Mouse (Mus musculus) fibroblast of lung, adult 2 months (primary cell): ENCODE measurements around the gene B4galnt3.
A peak's percentile ranks its signal among the peaks of the same experiment; 100 is the strongest.
"Not testable (repeated sequence)": the region's sequence is repeated elsewhere in the genome, so short reads cannot be mapped to it uniquely, and the experiment has no call there.

Experiments used
- DNase-seq: peaks from one replicate; pipeline ENCODE4 v3.0.0-alpha.2; 2011; ENCODE audit warnings: low read depth

Gene B4galnt3

GRCm38 (mm10) chr6:120294056-120294784 lies at the start of gene B4galnt3, which contains the start of gene D330020A13Rik:
TSS of gene B4galnt3 (minus strand) at chr6:120294559.
TSS of gene D330020A13Rik (plus strand) at chr6:120294364.
- DNase-seq, result no peak

GRCm38 (mm10) chr6:120343992-120344391 lies 49.6 kb upstream of the B4galnt3 start:
- no peak for DNase-seq

GRCm38 (mm10) chr6:120332351-120332750 lies 38.0 kb upstream of the B4galnt3 start:
- no peak for DNase-seq

DNA sequence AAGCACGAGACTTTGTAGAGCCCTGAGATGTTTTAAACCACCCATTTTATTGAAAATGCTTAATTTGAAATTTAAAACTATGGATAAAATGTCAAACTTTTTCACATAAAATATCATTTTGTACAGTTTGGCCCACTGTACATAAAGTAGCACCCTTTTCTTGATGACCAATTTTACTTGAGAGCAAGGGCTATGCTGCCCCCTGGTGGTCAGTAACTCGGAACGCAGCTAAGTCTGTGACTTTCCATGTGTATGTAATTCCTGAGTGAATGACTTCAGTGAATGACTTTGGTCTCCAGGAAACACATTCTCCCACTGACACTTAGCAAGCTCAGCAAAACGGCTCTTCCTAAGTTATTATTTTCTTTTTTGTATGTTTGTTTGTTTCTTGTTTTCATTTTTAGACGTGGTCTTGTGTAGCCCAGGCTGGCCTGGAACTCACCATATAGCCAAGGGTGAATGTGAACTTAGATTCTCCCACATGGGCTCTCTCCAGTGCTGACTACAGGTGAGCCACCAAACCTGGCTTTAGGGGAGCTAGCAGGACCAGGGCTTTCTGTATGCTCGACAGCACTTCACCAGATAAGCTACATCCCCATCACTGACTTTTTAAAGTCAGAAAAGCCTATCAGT lies 30.1 kb upstream of the B4galnt3 start:
- peak; percentile 64 for DNase-seq

- DNase-seq, result no peak
These were observed 26.0 kb upstream of the B4galnt3 start for GRCm38 (mm10) chr6:120320369-120320768.

GRCm38 (mm10) chr6:120319129-120319528 lies 24.8 kb upstream of the B4galnt3 start:
- no peak for DNase-seq

GRCm38 (mm10) chr6:120318303-120318940 lies 24.1 kb upstream of the B4galnt3 start:
- no peak for DNase-seq

DNA sequence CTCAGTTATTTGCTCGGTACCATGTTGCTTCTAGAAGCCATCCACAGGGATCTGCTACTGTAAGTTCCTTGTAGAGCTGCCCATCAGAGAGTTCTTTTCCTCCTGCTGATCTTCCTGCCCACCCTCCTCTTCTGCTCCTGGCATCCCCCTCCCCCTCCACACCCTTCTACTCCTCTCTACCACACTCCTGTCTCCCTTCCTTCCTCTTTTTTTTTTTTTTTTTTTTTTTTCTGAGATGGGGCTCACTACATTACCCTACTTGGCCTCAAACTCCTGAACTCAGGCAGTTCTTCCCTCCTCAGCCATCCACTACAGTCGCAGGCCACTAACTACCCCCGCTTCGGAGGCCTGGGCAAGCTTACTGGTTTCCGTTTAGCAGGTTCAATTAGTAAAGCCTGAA lies 18.1 kb upstream of the B4galnt3 start:
- DNase-seq, result no peak

DNA sequence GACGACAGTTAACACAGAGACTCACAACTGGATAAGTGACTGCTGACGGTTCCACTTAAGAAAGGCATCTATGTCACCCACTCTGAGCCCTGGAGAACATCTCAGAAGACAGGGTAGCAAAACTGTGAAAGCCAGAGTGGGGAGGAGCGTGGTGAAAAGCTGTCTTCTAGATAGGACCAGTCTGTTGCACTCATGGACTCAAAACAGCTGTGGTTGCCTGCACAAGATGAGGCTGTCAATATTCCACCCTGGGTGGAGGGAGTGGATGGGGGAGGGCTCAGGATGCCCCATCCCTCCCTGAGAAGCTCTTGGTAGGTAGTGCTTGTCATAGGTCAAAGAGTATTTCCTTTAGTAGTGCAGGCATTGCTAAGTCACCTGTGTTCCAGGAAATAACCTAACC lies 15.4 kb upstream of the B4galnt3 start:
- DNase-seq, result no peak

- DNase-seq, result no peak
These were observed 15.0 kb upstream of the B4galnt3 start for GRCm38 (mm10) chr6:120309338-120309737.

DNA sequence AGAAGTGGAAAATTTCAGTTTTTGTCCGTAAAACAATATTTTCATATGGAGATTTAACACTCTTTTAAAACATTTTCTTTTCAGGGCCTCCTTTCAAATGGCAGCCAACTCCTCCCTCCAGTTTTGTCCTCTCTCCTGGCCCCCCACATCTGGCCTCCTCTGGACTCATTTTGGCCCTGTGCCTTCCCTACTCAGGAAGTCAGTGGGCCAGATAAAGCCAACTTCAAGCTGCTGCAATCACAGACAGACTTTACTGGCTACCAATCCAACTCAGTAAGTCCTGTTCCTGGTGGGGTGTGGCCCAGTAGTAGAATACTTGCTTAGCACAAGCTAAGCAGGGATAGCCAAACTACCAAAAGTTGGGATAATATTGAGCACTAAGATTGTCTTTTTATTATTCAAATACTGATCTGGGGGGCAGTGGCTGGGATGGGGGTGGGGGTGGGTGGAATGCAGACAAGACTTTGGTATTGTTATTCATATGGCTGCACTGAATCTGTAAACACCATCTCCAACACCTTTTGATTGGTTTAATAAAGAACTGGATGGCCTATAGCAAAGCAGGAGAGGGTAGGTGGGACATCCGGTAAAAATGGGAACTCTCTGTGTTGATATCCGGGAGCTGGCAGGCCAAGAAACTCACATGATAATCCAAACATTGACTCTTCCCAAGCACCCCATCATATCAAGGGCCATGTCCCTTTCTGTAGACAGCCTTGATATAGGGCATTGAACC lies 12.7 kb upstream of the B4galnt3 start:
- no peak for DNase-seq

DNA sequence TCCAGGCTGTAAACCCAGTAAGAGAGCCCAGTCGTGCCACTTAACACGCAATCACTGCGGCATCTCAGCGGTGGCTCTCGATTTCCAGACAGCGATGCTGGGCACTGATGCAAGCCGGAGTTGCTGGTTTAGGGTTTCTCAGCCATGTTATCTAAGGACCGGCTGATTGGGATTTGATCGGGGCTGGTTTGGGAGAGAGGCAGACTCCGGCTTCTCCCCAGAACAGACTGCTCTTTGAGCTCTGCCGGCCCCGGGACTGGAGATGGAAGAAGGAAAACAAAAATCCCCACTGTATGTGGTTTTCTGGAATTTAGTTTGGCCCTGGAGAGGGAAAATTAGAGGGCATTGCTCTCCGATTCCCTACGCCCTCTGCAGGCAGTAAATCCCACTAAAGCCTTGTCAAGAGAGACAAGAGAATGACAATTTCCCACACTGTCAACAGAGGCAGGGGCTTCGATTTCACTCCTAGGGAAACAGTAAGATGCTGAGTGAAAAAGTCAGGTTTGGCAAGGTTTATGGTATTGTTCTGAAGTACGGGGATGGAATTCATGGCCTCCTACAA lies 8.5 kb upstream of the B4galnt3 start:
- DNase-seq, result peak; percentile 69

DNA sequence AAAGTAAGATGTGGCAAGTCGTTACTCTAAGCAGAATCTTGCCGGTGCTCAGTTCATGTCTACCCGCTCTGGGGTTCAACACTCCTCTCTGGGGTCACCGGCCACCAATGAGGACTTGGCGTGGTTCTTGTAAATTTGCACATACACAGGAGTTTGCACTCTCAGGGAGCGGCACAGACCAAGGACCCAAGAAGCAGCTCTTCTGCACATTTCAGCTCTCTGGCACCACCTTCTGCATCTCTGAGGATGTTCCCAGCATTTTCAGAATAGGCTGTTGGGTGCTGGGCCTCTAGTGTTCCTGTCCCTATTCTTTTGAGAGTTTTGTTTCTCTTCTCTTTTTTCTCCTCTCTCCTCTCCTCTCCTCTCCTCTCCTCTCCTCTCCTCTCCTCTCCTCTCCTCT lies 6.8 kb upstream of the B4galnt3 start:
- no peak for DNase-seq

GRCm38 (mm10) chr6:120296589-120296988 lies 2.2 kb upstream of the B4galnt3 start:
- DNase-seq, result not testable (repeated sequence)

GRCm38 (mm10) chr6:120294785-120295133 lies 400 bp upstream of the B4galnt3 start:
- no peak for DNase-seq

GRCm38 (mm10) chr6:120291396-120292009 lies 2.9 kb downstream of the B4galnt3 start:
- DNase-seq, result no peak

- DNase-seq, result no peak
These were observed 4.9 kb downstream of the B4galnt3 start for GRCm38 (mm10) chr6:120289430-120289829.

DNA sequence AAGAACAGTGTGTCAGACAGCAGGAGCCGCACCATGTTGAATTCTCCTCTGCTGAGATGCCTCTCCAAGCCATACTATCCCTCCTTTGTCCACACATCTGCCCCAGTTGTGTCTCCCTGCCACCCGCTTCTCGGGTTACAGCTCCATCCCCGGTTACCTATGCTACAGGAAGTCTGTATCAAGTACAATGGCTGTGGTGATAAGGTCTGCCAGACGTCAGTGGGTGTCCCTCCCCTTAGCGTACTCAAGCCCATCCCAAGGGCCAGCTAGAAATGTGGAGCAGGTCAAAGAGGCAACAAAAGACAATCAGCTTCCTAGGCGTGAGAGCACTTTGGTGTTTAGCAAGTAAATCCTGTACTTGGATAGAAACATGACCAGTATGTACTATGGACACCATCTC lies 5.8 kb downstream of the B4galnt3 start:
- DNase-seq, result no peak

GRCm38 (mm10) chr6:120287279-120287678 lies 7.1 kb downstream of the B4galnt3 start:
- no peak for DNase-seq

- DNase-seq, result no peak
These were observed 17.4 kb downstream of the B4galnt3 start for GRCm38 (mm10) chr6:120276874-120277449.

GRCm38 (mm10) chr6:120275301-120275700 lies 19.1 kb downstream of the B4galnt3 start:
- peak; percentile 78 for DNase-seq
